Mouse (Mus musculus) stomach, embryonic 16.5 days (tissue): ENCODE measurements at regions not wholly inside any gene's neighbourhood (a gene's known extent, or its start where the extent isn't known, plus 50 kb on each side); places are given as distances from the start of the nearest gene placed in this dataset.
A peak's percentile ranks its signal among the peaks of the same experiment; 100 is the strongest.

Experiments used
- ATAC-seq: fragments of 200-750 bp; cut with Nextera tagmentation; 2 replicates; pipeline ENCODE4 v1.8.0; 2017; ENCODE audit warnings: moderate number of reproducible peaks, moderate TSS enrichment; ENCODE audit not compliant: insufficient read depth, low FRiP score
- H3K27ac ChIP-seq: fragments of 300-500 bp; sonication (generic); 2 replicates; pipeline ENCODE4 v1.5.1; 2014; ENCODE audit warnings: low read length
- H3K27me3 ChIP-seq: fragments of 300-500 bp; sonication (generic); 2 replicates; pipeline ENCODE4 v1.6.1; 2014; ENCODE audit warnings: low read length, control low read depth, mixed read lengths; ENCODE audit not compliant: control insufficient read depth, insufficient read depth
- H3K36me3 ChIP-seq: fragments of 300-500 bp; sonication (generic); 2 replicates; pipeline ENCODE4 v1.6.1; 2014; ENCODE audit warnings: low read length; ENCODE audit not compliant: control insufficient read depth, insufficient read depth
- H3K4me1 ChIP-seq: fragments of 300-500 bp; sonication (generic); 2 replicates; pipeline ENCODE4 v1.6.1; 2014; ENCODE audit warnings: low read length, control low read depth, mixed read lengths; ENCODE audit not compliant: control insufficient read depth, insufficient read depth
- H3K4me2 ChIP-seq: fragments of 300-500 bp; sonication (generic); 2 replicates; pipeline ENCODE4 v1.6.1; 2014; ENCODE audit warnings: low read depth, low read length, mixed read lengths
- H3K4me3 ChIP-seq: fragments of 300-500 bp; sonication (generic); replicated peaks from 2 replicates; pipeline ENCODE4 v1.5.1; 2014; ENCODE audit warnings: mild to moderate bottlenecking, low read length
- H3K9ac ChIP-seq: fragments of 300-500 bp; sonication (generic); 2 replicates; pipeline ENCODE4 v1.6.1; 2014; ENCODE audit warnings: low read length
- H3K9me3 ChIP-seq: fragments of 300-500 bp; sonication (generic); replicated peaks from 2 replicates; pipeline ENCODE4 v1.6.1; 2016; ENCODE audit warnings: low read length, control low read depth; ENCODE audit not compliant: control insufficient read depth
- whole genome bisulfite sequencing: fragments of 180-500 bp; shearing (Covaris S2); extraction: QIAGEN DNeasy Blood & Tissue Kit; methylation state at CpG from one replicate; pipeline ENCODE4 v1.1.7; 2014; 5-methylcytosine and 5-hydroxymethylcytosine counted together

DNA sequence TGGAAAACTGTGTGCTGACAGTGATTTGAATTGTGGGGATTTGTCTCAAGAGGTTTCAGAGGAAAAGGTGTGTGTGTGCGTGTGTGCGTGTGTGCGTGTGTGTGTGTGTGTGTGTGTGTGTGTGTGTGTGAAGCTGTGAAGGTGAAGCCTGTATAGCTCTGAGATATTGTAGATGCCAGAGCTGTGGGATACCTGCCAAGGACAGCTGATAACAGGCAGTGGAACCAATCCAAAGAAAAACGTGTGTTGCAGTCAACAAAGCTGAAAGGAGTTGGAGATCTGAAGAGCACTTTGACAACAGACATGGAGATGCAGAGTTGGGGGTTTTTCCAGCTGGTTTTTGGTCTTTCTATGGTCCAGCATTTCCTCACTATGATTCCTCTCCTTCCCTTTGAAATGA, 308.1 kb downstream of the Dmrt2 start:
- Histone ChIP-seq H3K9me3 (no peaks in the 10 kb centered on the region), H3K4me2 (no peak overlapping the region), H3K27me3 (no peaks in the 10 kb centered on the region), H3K36me3 (no peaks in the 10 kb centered on the region), H3K4me1 (no peaks in the 10 kb centered on the region), H3K27ac (no peak overlapping the region), H3K9ac (no peak overlapping the region), H3K4me3 (no peak overlapping the region)
- no peak for ATAC-seq
- 72% methylated on average over 4 of the region's 4 CpGs for WGBS

DNA sequence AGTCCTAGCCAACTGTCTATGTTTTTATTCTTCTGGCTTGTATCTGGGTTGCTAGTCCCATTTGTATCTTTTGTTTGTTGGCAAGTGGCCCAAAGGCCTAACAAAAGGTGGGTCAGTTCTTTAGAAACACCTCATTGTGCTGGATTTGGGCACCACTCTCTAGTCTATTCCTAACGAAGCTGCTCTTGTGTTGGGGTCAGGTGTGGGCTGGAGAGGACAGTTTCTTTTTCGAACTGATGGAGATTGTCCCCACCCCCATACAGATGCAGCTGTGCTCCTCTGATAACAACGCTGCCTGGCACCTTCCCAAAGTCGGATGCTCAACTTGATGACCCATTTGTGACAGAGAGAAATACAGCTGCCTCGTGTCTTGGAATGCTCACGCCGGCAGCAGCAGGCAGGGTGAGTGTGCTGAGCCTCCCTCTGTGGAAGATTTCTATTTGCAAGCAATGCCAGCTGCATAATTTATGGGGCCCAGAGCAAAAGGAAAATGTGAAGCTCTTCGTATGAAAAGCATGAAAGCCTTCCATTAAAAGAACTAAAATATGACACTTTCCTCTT, 342.5 kb downstream of the Dmrt2 start:
- 37% methylated on average over 8 of the region's 8 CpGs for WGBS
- no peak for ATAC-seq
- Histone ChIP-seq H3K4me2 (no peak overlapping the region), H3K27ac (no peak overlapping the region), H3K4me3 (no peak overlapping the region), H3K9me3 (no peaks in the 10 kb centered on the region), H3K4me1 (no peaks in the 10 kb centered on the region), H3K36me3 (no peaks in the 10 kb centered on the region), H3K9ac (no peak overlapping the region), H3K27me3 (no peaks in the 10 kb centered on the region)

DNA sequence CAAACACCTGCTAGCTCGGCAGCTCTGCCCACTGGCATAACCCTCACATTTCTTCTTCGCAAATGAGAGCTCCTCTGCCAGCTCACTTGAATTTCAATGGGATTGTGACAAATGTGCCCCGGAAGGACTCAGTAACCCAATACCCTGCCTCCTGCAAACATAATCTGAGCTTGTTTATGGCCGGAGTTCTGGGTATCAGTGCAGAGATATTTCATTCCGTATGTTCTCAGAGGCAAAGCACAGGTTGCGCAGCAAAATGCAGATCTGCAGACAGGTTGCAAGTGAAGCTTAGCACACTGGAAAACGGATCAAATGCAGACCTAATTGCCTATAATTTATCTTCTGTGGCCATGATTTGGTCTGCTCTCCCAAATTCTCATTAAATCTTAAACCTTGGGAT, 348.9 kb downstream of the Dmrt2 start:
- Histone ChIP-seq H3K27ac (no peak overlapping the region), H3K4me1 (no peaks in the 10 kb centered on the region; the same call in 1 of the 2 replicates), H3K4me3 (no peak overlapping the region), H3K27me3 (no peaks in the 10 kb centered on the region), H3K36me3 (no peaks in the 10 kb centered on the region), H3K4me2 (no peak overlapping the region), H3K9ac (no peak overlapping the region), H3K9me3 (no peaks in the 10 kb centered on the region)
- no peak for ATAC-seq
- WGBS = 59% methylated on average over 7 of the region's 7 CpGs

DNA sequence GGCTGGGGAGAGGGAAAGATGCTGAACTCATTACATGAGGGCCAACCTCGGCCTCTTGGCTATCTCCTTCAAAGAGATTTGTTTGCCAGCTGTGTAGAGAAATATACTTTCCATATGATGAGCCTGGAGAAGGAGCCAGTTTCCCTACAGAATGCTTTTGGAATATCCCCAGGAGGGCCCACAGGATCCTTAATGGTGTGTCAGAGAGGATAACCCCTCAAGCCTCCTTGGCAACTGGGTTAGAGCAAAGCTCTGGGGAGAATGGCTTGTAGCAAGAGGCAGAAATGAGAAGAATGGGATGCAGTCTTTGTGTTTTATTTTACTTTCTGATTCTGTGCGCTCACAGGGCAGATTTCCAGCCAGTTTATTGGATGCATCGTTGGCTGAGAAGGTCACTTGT, 353.9 kb downstream of the Dmrt2 start:
- no peak for ATAC-seq
- Histone ChIP-seq H3K36me3 (no peaks in the 10 kb centered on the region), H3K27me3 (no peaks in the 10 kb centered on the region)

DNA sequence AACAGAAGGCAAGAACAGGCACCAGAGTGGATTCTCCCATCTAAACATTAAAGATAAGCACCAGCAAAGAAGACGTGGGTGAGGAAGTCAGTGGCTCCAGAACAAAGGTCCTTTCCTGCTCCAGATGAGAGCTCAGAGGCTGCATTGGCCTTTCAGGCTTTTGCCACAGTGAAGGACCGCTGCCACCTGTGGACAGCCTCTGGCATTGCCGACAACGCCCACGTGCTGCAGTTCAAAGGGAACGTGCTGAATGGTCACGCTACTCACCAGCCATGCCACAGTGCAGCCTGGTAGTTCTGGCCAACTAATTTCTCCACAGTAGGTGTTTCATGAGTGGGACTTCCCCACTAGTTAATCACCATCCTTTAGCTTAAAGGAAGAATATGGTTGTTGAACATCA, 365.1 kb downstream of the Dmrt2 start:
- Histone ChIP-seq H3K36me3 (no peaks in the 10 kb centered on the region), H3K4me3 (no peak overlapping the region), H3K27ac (no peak overlapping the region), H3K9me3 (no peaks in the 10 kb centered on the region), H3K27me3 (no peaks in the 10 kb centered on the region), H3K4me2 (no peak overlapping the region), H3K4me1 (no peaks in the 10 kb centered on the region), H3K9ac (no peak overlapping the region)
- WGBS = 9% methylated on average over 7 of the region's 7 CpGs
- peak; percentile 69 for ATAC-seq

More for the DNA sequence above, 353.9 kb downstream of the Dmrt2 start:
- Histone ChIP-seq H3K9ac (no peak overlapping the region), H3K27ac (no peak overlapping the region), H3K4me3 (no peak overlapping the region), H3K4me1 (peaks cover 3% of the 10 kb centered on the region; the same call in 1 of the 2 replicates), H3K4me2 (no peak overlapping the region), H3K9me3 (no peaks in the 10 kb centered on the region)
- 61% methylated on average over 3 of the region's 3 CpGs for WGBS

DNA sequence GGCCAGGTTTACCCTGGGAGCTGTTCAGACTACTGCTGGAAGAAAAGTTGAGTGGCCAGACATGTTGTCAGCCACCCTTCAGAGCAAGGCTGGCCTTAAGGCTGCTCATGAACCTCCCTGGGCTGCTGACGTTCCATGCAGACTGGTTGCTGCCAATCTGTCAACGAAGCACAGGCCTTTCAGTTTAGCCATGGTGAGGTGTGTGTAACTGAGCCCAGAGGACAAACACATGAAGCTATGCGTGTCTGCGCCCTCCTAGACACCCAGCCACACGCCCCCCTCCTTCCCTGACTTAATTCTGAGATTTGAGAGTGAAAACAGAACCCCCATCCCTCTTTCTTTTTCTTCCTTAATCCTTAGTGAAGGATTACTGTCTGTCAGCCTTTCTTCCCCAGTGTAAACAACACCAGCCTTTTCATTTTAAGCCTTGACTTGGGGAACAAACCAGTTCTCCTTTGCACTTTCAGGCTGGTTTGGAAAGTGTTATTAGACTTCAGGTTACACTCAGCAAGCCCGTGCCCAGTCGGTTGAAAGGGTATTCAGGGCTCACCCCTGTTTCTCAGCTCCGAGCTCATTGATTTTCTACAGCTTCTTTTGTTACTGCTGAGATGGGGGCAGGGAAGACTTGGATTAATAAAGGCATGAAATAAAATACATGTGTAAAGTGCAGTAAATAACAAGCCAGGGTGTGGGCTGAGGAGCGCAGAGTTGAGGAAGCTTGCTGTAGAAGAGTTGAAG, 379.4 kb downstream of the Dmrt2 start:
- Histone ChIP-seq H3K4me3 (no peak overlapping the region), H3K9me3 (no peaks in the 10 kb centered on the region), H3K4me1 (0 out of 2 replicates have a peak, but pooled peaks cover 7% of the 10 kb centered on the region), H3K36me3 (no peaks in the 10 kb centered on the region), H3K27me3 (no peaks in the 10 kb centered on the region), H3K4me2 (no peak overlapping the region), H3K27ac (no peak overlapping the region), H3K9ac (no peak overlapping the region)
- ATAC-seq = no peak
- WGBS = 29% methylated on average over 9 of the region's 9 CpGs

DNA sequence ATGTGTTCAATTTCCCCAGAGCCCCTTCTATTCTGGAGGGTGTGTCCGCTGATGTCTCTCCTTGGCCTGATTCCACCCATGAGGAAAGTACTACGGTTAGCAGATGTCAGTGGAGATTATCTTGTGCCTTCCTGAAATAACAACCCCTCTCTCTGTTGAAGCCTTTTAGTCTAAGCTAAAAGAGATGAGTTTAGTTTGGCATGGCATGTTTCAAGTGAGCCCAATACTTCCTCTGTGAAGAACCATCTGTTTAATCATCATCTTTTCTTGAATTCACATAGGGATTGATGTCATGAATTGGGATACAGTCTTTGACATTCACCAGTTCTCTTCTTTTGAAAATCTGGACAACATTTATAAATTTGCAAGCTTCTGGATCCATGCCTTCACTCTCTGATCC, 387.5 kb downstream of the Dmrt2 start:
- ATAC-seq = no peak
- WGBS = 57% methylated on average over 2 of the region's 2 CpGs

DNA sequence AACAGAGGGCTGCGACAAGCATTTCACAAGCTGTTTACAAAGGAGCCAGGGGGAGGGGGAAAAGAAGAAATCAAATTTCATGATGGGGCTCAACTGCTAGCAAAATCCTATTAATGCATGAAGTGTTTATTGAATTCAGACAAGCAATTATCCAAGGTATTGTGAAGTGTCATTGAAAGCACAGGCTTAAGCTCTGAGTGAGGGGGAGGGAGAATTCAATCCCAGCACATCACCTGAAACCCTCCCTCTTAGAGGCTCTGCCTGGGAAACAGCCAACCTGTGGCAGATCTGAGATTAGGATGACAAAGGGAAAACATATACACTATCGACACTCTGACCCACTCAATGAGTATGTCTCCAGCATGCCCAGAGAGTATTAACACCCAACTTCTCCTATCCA, 396.3 kb downstream of the Dmrt2 start:
- H3K27ac ChIP-seq = no peak overlapping the region
- WGBS = 60% methylated on average over 2 of the region's 2 CpGs
- no peaks in the 10 kb centered on the region for H3K36me3 ChIP-seq
- H3K9ac ChIP-seq = no peak overlapping the region
- H3K4me2 ChIP-seq = no peak overlapping the region
- ATAC-seq = no peak
- no peaks in the 10 kb centered on the region for H3K27me3 ChIP-seq
- no peaks in the 10 kb centered on the region for H3K4me1 ChIP-seq
- H3K9me3 ChIP-seq = no peaks in the 10 kb centered on the region
- no peak overlapping the region for H3K4me3 ChIP-seq

More for the DNA sequence above, 387.5 kb downstream of the Dmrt2 start:
- H3K4me3 ChIP-seq = no peak overlapping the region
- H3K4me1 ChIP-seq = 0 out of 2 replicates have a peak, but pooled peaks cover 6% of the 10 kb centered on the region
- H3K4me2 ChIP-seq = no peak overlapping the region
- no peak overlapping the region for H3K9ac ChIP-seq
- no peak overlapping the region for H3K27ac ChIP-seq
- no peaks in the 10 kb centered on the region for H3K36me3 ChIP-seq
- no peaks in the 10 kb centered on the region for H3K9me3 ChIP-seq
- H3K27me3 ChIP-seq = no peaks in the 10 kb centered on the region

- no peak for ATAC-seq
- WGBS = 89% methylated on average over 3 of the region's 3 CpGs
- no peak overlapping the region for H3K4me3 ChIP-seq
- no peak overlapping the region for H3K27ac ChIP-seq
- no peaks in the 10 kb centered on the region for H3K4me1 ChIP-seq
- no peak overlapping the region for H3K4me2 ChIP-seq
- H3K36me3 ChIP-seq = no peaks in the 10 kb centered on the region
- H3K9me3 ChIP-seq = no peaks in the 10 kb centered on the region
- no peaks in the 10 kb centered on the region for H3K27me3 ChIP-seq
- no peak overlapping the region for H3K9ac ChIP-seq
These were observed 397.7 kb downstream of the Dmrt2 start for GRCm38 (mm10) chr19:26069908-26070307.
